Mouse (Mus musculus): Measurements from ENCODE around the gene Orc5. TPM values are rescaled to one million over a fixed set of nuclear protein-coding genes. Genes with fewer than 3 reads are reported as not detected.
"Not testable (repeated sequence)": the region's sequence is repeated elsewhere in the genome, so short reads cannot be mapped to it uniquely, and the experiment has no call there.

Orc5 gene
- polyA plus RNA-seq, 1 experiment from 2014 or later = 43.5 TPM

GRCm38 (mm10) chr5:22511824-22512223 is 38.4 kb downstream of the Orc5 start:
- Histone ChIP-seq H3K9me3 (ENCODE audit: low read length) (no peaks in the 10 kb centered on the region), H3K4me3 (ENCODE audit: low read length) (no peak overlapping the region), H3K27me3 (ENCODE audit: insufficient read depth, low read length) (no peaks in the 10 kb centered on the region), H3K4me1 (ENCODE audit: insufficient read depth, low read length) (no peaks in the 10 kb centered on the region), H3K9ac (replicated peaks; ENCODE audit: low read length) (no peak overlapping the region), H3K4me2 (replicated peaks; ENCODE audit: low read depth, low read length) (no peak overlapping the region), H3K27ac (ENCODE audit: low read length) (no peak overlapping the region), H3K36me3 (ENCODE audit: insufficient read depth, low read length) (0 out of 2 replicates have a peak, but pooled peaks cover 7% of the 10 kb centered on the region)
- WGBS = 53% methylated on average over 8 of the region's 8 CpGs
- ATAC-seq (ENCODE audit: low FRiP score, low TSS enrichment) = no peak

- H3K27me3 ChIP-seq (ENCODE audit: insufficient read depth, low read length) = no peaks in the 10 kb centered on the region
- ATAC-seq (ENCODE audit: low FRiP score, low TSS enrichment) = no peak
- no peak overlapping the region for H3K4me2 ChIP-seq (replicated peaks; ENCODE audit: low read depth, low read length)
- 0 out of 2 replicates have a peak, but pooled peaks cover 4% of the 10 kb centered on the region for H3K36me3 ChIP-seq (ENCODE audit: insufficient read depth, low read length)
- H3K9me3 ChIP-seq (ENCODE audit: low read length) = no peaks in the 10 kb centered on the region
- no peaks in the 10 kb centered on the region for H3K4me1 ChIP-seq (ENCODE audit: insufficient read depth, low read length)
- no peak overlapping the region for H3K27ac ChIP-seq (ENCODE audit: low read length)
- H3K9ac ChIP-seq (replicated peaks; ENCODE audit: low read length) = no peak overlapping the region
- WGBS = 92% methylated on average over 5 of the region's 5 CpGs
- no peak overlapping the region for H3K4me3 ChIP-seq (ENCODE audit: low read length)
These were observed 41.7 kb downstream of the Orc5 start for GRCm38 (mm10) chr5:22508560-22508959.

GRCm38 (mm10) chr5:22499437-22499836 is 50.8 kb downstream of the Orc5 start:
- 92% methylated on average over 5 of the region's 5 CpGs for WGBS
- no peak overlapping the region for H3K27ac ChIP-seq (ENCODE audit: low read length)
- H3K27me3 ChIP-seq (ENCODE audit: insufficient read depth, low read length) = no peaks in the 10 kb centered on the region

GRCm38 (mm10) chr5:22491088-22491487 is 59.1 kb downstream of the Orc5 start:
- H3K9me3 ChIP-seq (ENCODE audit: low read length) = no peaks in the 10 kb centered on the region
- no peak for ATAC-seq (ENCODE audit: low FRiP score, low TSS enrichment)
- H3K36me3 ChIP-seq (ENCODE audit: insufficient read depth, low read length) = peaks cover 6% of the 10 kb centered on the region; the same call in 1 of the 2 replicates
- no peak overlapping the region for H3K27ac ChIP-seq (ENCODE audit: low read length)
- no peaks in the 10 kb centered on the region for H3K4me1 ChIP-seq (ENCODE audit: insufficient read depth, low read length)
- no peaks in the 10 kb centered on the region for H3K27me3 ChIP-seq (ENCODE audit: insufficient read depth, low read length)
- H3K4me3 ChIP-seq (ENCODE audit: low read length) = no peak overlapping the region
- no peak overlapping the region for H3K4me2 ChIP-seq (replicated peaks; ENCODE audit: low read depth, low read length)
- H3K9ac ChIP-seq (replicated peaks; ENCODE audit: low read length) = no peak overlapping the region

More at GRCm38 (mm10) chr5:22499437-22499836, 50.8 kb downstream of the Orc5 start:
- no peak overlapping the region for H3K9ac ChIP-seq (replicated peaks; ENCODE audit: low read length)
- no peak for ATAC-seq (ENCODE audit: low FRiP score, low TSS enrichment)
- H3K4me1 ChIP-seq (ENCODE audit: insufficient read depth, low read length) = no peaks in the 10 kb centered on the region
- no peak overlapping the region for H3K4me3 ChIP-seq (ENCODE audit: low read length)
- no peaks in the 10 kb centered on the region for H3K9me3 ChIP-seq (ENCODE audit: low read length)
- peaks cover 17% of the 10 kb centered on the region for H3K36me3 ChIP-seq (ENCODE audit: insufficient read depth, low read length)
- H3K4me2 ChIP-seq (replicated peaks; ENCODE audit: low read depth, low read length) = no peak overlapping the region

GRCm38 (mm10) chr5:22489091-22489490 is 61.1 kb downstream of the Orc5 start:
- Histone ChIP-seq H3K27ac (ENCODE audit: low read length) (no peak overlapping the region), H3K4me2 (replicated peaks; ENCODE audit: low read depth, low read length) (no peak overlapping the region), H3K9ac (replicated peaks; ENCODE audit: low read length) (no peak overlapping the region), H3K4me1 (ENCODE audit: insufficient read depth, low read length) (no peaks in the 10 kb centered on the region), H3K4me3 (ENCODE audit: low read length) (no peak overlapping the region), H3K36me3 (ENCODE audit: insufficient read depth, low read length) (peaks cover 6% of the 10 kb centered on the region; the same call in 1 of the 2 replicates), H3K9me3 (ENCODE audit: low read length) (no peaks in the 10 kb centered on the region), H3K27me3 (ENCODE audit: insufficient read depth, low read length) (no peaks in the 10 kb centered on the region)
- 70% methylated on average over 4 of the region's 4 CpGs for WGBS
- no peak for ATAC-seq (ENCODE audit: low FRiP score, low TSS enrichment)

- no peak overlapping the region for H3K4me2 ChIP-seq (replicated peaks; ENCODE audit: low read depth, low read length)
- no peak for ATAC-seq (ENCODE audit: low FRiP score, low TSS enrichment)
- WGBS = 61% methylated on average over 6 of the region's 6 CpGs
- H3K9ac ChIP-seq (replicated peaks; ENCODE audit: low read length) = no peak overlapping the region
- H3K4me3 ChIP-seq (ENCODE audit: low read length) = no peak overlapping the region
- no peaks in the 10 kb centered on the region for H3K27me3 ChIP-seq (ENCODE audit: insufficient read depth, low read length)
- peaks cover 6% of the 10 kb centered on the region; the same call in 1 of the 2 replicates for H3K36me3 ChIP-seq (ENCODE audit: insufficient read depth, low read length)
- H3K27ac ChIP-seq (ENCODE audit: low read length) = no peak overlapping the region
- no peaks in the 10 kb centered on the region for H3K9me3 ChIP-seq (ENCODE audit: low read length)
- H3K4me1 ChIP-seq (ENCODE audit: insufficient read depth, low read length) = no peaks in the 10 kb centered on the region
These were observed 63.5 kb downstream of the Orc5 start for GRCm38 (mm10) chr5:22486601-22487206.

GRCm38 (mm10) chr5:22485764-22486163 is 64.5 kb downstream of the Orc5 start:
- Histone ChIP-seq H3K9me3 (ENCODE audit: low read length) (no peaks in the 10 kb centered on the region), H3K36me3 (ENCODE audit: insufficient read depth, low read length) (peaks cover 6% of the 10 kb centered on the region; the same call in 1 of the 2 replicates), H3K27ac (ENCODE audit: low read length) (no peak overlapping the region), H3K4me3 (ENCODE audit: low read length) (no peak overlapping the region), H3K4me1 (ENCODE audit: insufficient read depth, low read length) (no peaks in the 10 kb centered on the region), H3K9ac (replicated peaks; ENCODE audit: low read length) (no peak overlapping the region), H3K4me2 (replicated peaks; ENCODE audit: low read depth, low read length) (no peak overlapping the region), H3K27me3 (ENCODE audit: insufficient read depth, low read length) (no peaks in the 10 kb centered on the region)
- 74% methylated on average over 1 of the region's 1 CpGs for WGBS
- no peak for ATAC-seq (ENCODE audit: low FRiP score, low TSS enrichment)

DNA sequence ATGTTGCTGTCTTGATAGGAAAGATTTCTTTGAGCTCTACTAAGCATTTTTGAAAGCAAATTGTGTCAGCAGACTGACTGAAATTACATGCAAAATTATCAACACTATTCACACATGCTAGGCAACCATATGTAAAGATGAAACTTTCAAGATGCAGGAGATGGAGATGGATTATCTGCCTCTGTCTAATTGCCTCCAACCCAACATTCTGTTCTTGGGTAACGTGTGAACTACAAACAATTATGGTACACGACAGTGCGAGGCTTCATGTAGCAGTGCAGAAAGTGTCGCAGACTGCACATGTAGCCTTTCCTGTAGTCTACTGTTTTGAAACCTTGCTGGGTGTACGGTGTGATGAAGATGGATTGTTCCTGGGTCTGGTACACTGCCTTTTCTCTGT is 67.7 kb downstream of the Orc5 start:
- H3K27me3 ChIP-seq (ENCODE audit: insufficient read depth, low read length) = no peaks in the 10 kb centered on the region
- WGBS = 97% methylated on average over 5 of the region's 5 CpGs
- no peaks in the 10 kb centered on the region for H3K9me3 ChIP-seq (ENCODE audit: low read length)
- no peak overlapping the region for H3K4me3 ChIP-seq (ENCODE audit: low read length)
- H3K27ac ChIP-seq (ENCODE audit: low read length) = no peak overlapping the region
- H3K4me2 ChIP-seq (replicated peaks; ENCODE audit: low read depth, low read length) = no peak overlapping the region
- no peak overlapping the region for H3K9ac ChIP-seq (replicated peaks; ENCODE audit: low read length)
- H3K4me1 ChIP-seq (ENCODE audit: insufficient read depth, low read length) = no peaks in the 10 kb centered on the region
- ATAC-seq (ENCODE audit: low FRiP score, low TSS enrichment) = no peak
- H3K36me3 ChIP-seq (ENCODE audit: insufficient read depth, low read length) = peaks cover 3% of the 10 kb centered on the region; the same call in 1 of the 2 replicates

GRCm38 (mm10) chr5:22472445-22472844 is 77.8 kb downstream of the Orc5 start:
- not testable (repeated sequence) for H3K9me3 ChIP-seq (ENCODE audit: low read length); ATAC-seq (ENCODE audit: low FRiP score, low TSS enrichment); H3K4me1 ChIP-seq (ENCODE audit: insufficient read depth, low read length); H3K4me2 ChIP-seq (replicated peaks; ENCODE audit: low read depth, low read length); H3K27ac ChIP-seq (ENCODE audit: low read length); H3K4me3 ChIP-seq (ENCODE audit: low read length); H3K36me3 ChIP-seq (ENCODE audit: insufficient read depth, low read length); H3K9ac ChIP-seq (replicated peaks; ENCODE audit: low read length); H3K27me3 ChIP-seq (ENCODE audit: insufficient read depth, low read length)
- WGBS = 89% methylated on average over 7 of the region's 11 CpGs

- H3K9me3 ChIP-seq (ENCODE audit: low read length) = no peaks in the 10 kb centered on the region
- no peaks in the 10 kb centered on the region for H3K4me1 ChIP-seq (ENCODE audit: insufficient read depth, low read length)
- no peaks in the 10 kb centered on the region for H3K36me3 ChIP-seq (ENCODE audit: insufficient read depth, low read length)
- no peak overlapping the region for H3K4me2 ChIP-seq (replicated peaks; ENCODE audit: low read depth, low read length)
- 79% methylated on average over 4 of the region's 4 CpGs for WGBS
- H3K9ac ChIP-seq (replicated peaks; ENCODE audit: low read length) = no peak overlapping the region
- no peak for ATAC-seq (ENCODE audit: low FRiP score, low TSS enrichment)
- H3K27me3 ChIP-seq (ENCODE audit: insufficient read depth, low read length) = no peaks in the 10 kb centered on the region
- H3K4me3 ChIP-seq (ENCODE audit: low read length) = no peak overlapping the region
- no peak overlapping the region for H3K27ac ChIP-seq (ENCODE audit: low read length)
These were observed 79.0 kb downstream of the Orc5 start for GRCm38 (mm10) chr5:22471243-22471642.

Measured in kidney, embryonic 16.5 days (tissue).